ENCODE assay signal across 7 mouse cellular contexts in the genomic region with DNA sequence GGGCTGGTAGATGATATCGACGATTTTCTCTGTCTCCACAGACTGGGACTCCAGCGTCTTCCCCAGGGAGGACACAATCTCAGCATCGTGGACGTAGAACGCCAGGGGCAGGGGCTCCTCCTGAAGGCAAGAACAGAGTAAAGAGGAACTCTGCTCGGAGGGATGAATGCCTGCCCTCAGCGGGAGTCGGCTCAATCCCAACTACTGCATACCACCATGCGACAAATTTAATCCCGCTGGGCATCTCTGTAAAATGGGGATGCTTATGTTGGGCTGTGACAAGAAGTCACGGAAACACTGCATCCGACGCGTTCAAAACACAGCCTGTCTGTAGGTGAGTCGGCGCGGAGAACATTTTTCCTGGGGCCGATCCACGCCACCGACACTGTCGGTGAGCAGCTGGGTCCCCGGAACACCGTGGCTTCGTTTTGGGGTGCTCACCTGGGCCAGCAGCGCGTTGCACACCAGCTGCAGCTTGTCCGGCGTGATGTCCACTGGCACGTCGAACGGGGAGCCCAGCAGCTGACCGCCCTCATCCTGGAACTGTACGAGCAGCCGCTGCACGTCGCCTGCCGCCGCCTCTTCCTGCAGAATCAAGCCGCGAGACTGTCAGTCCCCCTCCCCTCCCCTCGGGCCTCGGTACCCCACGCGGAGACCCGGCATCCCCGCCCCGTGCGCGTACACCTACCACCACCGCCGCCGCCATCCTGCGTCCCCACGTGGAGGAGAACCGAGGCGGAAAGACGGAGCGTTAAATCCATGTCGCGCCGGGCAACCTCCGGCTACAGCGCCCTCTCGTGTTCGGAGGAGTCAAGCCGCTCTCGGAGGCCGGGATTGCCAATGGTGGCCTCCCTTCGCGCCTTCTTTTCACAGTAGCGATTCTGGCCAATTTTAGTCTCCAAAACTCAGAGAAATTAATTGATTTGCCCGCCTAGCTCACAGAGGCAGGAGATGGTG. TPM values are rescaled to one million over a fixed set of nuclear protein-coding genes. Genes with fewer than 3 reads are reported as not detected.
A peak's percentile ranks its signal among the peaks of the same experiment; 100 is the strongest.
DNase-seq lines count a peak whose midpoint lies in the region; ATAC-seq lines count a peak whose summit lies in the region.

A gene (minus strand): TSS at position 761 of the 957 bp plus-strand sequence.

- H3K27me3 ChIP-seq in intestine, embryonic 15.5 days (replicated peaks): no peaks in the 10 kb centered on the region
- peaks cover 20% of the 10 kb centered on the region for H3K27me3 ChIP-seq in midbrain, embryonic 10.5 days (ENCODE audit: low read depth, poor library complexity, severe bottlenecking)

- peak within 1 kb of the TSS; percentile 84 for H3K4me3 ChIP-seq in intestine, embryonic 15.5 days (replicated peaks)
- peak within 1 kb of the TSS; percentile 95 for H3K4me3 ChIP-seq in midbrain, embryonic 10.5 days

- H3K4me2 ChIP-seq in intestine, embryonic 15.5 days (replicated peaks): peak within 1 kb of the TSS; percentile 81

- no peaks in the 10 kb centered on the region for H3K9me3 ChIP-seq in intestine, embryonic 15.5 days
- no peaks in the 10 kb centered on the region for H3K9me3 ChIP-seq in midbrain, embryonic 10.5 days (replicated peaks)

- WGBS in intestine, embryonic 15.5 days: 1% methylated on average over 72 of the region's 73 CpGs
- 2% methylated on average over 73 of the region's 73 CpGs for WGBS in midbrain, embryonic 10.5 days

- H3K27ac ChIP-seq in intestine, embryonic 15.5 days: no peak within 1 kb of the TSS
- H3K27ac ChIP-seq in midbrain, embryonic 10.5 days (replicated peaks): peak within 1 kb of the TSS; percentile 89

- peak; percentile 96 for DNase-seq in adrenal gland, adult 18-20 months (ENCODE audit: low spot score in 2 of 2)
- peak; percentile 94 for DNase-seq in embryo, embryonic 11 days
- DNase-seq in gastrocnemius, postnatal 36 days: peak; percentile 89 to 91
- DNase-seq in left cerebral cortex, postnatal 25 days (ENCODE audit: low spot score in 2 of 2): peak; percentile 90 to 91
- peak; percentile 93 for DNase-seq in midbrain, embryonic 10.5 days (ENCODE audit: low spot score)
- peak; percentile 98 for DNase-seq in right cerebral cortex, postnatal 4 days

- peaks cover 6% of the 10 kb centered on the region for H3K4me1 ChIP-seq in intestine, embryonic 15.5 days (replicated peaks)
- H3K4me1 ChIP-seq in midbrain, embryonic 10.5 days: peaks cover 15% of the 10 kb centered on the region

- H3K9ac ChIP-seq in intestine, embryonic 15.5 days: peak within 1 kb of the TSS; percentile 75

- ATAC-seq in intestine, embryonic 15.5 days: peak; percentile 88

- H3K36me3 ChIP-seq in intestine, embryonic 15.5 days: peaks cover 25% of the 10 kb centered on the region
- peaks cover 39% of the 10 kb centered on the region for H3K36me3 ChIP-seq in midbrain, embryonic 10.5 days

- intact Hi-C loops in gastrocnemius, postnatal 36 days (cut with DNase I): no loop called here
- intact Hi-C loops in left cerebral cortex, postnatal 25 days (cut with DNase I): loop anchor here (1.0 kb wide), 1 partner anchor 37 kb away; a partner anchor contains a TSS

RNA-seq across cellular contexts. Expression of the gene that starts here (rescaled TPM):
- 10 to 100 TPM; 17.3 to 22.6 TPM for total RNA-seq in adrenal gland, adult 18-20 months (2021)
- 10 to 100 TPM in 1 of 2 experiments, 1 to 10 TPM in 1; 9.1 to 10.5 TPM for total RNA-seq in gastrocnemius, postnatal 36 days (2021)
- 29.9 and 31.7 TPM in 2 replicates for polyA plus RNA-seq in intestine, embryonic 15.5 days (2015; fragmentation: Nextera tagmentation; extraction: Ambion mirVana)
- total RNA-seq in left cerebral cortex, postnatal 25 days (2021): 10 to 100 TPM; 32.3 to 32.8 TPM
- 40.3 and 40.4 TPM in 2 replicates for polyA plus RNA-seq in midbrain, embryonic 10.5 days (2016; fragmentation: Nextera tagmentation; extraction: Ambion mirVana)
